Mouse (Mus musculus): ENCODE data around the gene Slc5a8.

The Slc5a8 gene

GRCm38 (mm10) chr10:88970951-88971725 is 85.3 kb downstream of the Slc5a8 start:
- in situ Hi-C loops (cut with MboI; ENCODE audit: unreplicated experiment in 2 of 2): no loop called here

- in situ Hi-C loops (cut with MboI; ENCODE audit: unreplicated experiment in 2 of 2): no loop called here
Observed at GRCm38 (mm10) chr10:88978932-88979331, 93.1 kb downstream of the Slc5a8 start.

All from v-Abl transformed pro-B cells (cell line).